Mouse (Mus musculus): Measurements from ENCODE around the gene Sox30. TPM values are rescaled to one million over a fixed set of nuclear protein-coding genes. Genes with fewer than 3 reads are reported as not detected.

Gene Sox30
- polyA plus RNA-seq, 1 experiment = 0.04 TPM

- Histone ChIP-seq H3K36me3 (ENCODE audit: control insufficient read depth, insufficient read depth, low read length) (no peaks in the 10 kb centered on the region), H3K27ac (ENCODE audit: insufficient read depth, low read length) (no peak overlapping the region), H3K4me1 (ENCODE audit: control insufficient read depth, insufficient read depth, insufficient read length) (no peaks in the 10 kb centered on the region), H3K27me3 (ENCODE audit: control insufficient read depth, insufficient read depth, low read length) (peaks cover 1% of the 10 kb centered on the region; the same call in 1 of the 2 replicates), H3K4me3 (ENCODE audit: extremely low read depth, insufficient read depth, insufficient read length) (no peak overlapping the region)
- DNase-seq (ENCODE audit: low read depth in 1 of 2, low spot score in 2 of 2) = no peak
- TF ChIP-seq POLR2A (IDR thresholded peaks at IDR 0.05; ENCODE audit: low read depth, low read length) = no peak
- TF ChIP-seq CTCF (IDR thresholded peaks at IDR 0.05; ENCODE audit: extremely low read depth, insufficient read depth, insufficient read length, insufficient replicate concordance) = no peak
- 25% methylated on average over 16 of the region's 16 CpGs for WGBS
Measured at GRCm38 (mm10) chr11:45991604-45992003, 11.5 kb downstream of the Sox30 start.

DNA sequence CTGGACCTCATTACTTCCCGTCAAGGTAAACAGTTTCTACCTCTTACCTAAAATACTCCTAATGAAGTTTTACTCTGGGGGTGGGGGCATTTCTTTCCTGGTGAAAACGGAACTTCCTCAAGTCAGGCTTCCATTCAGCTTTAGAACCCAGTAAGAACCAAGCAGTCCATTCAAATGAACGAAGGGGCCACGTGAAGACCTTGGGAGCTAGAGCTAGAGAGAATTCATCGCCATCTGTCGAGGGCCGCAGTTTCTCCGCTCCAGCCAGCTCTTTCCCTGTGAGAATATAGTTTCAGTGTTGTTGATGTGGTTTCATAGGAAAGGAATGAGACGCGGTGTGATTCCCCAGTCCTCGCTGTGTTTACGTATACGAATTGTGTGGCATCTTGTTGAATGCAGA, 12.0 kb downstream of the Sox30 start:
- Histone ChIP-seq H3K27ac (ENCODE audit: insufficient read depth, low read length) (no peak overlapping the region), H3K27me3 (ENCODE audit: control insufficient read depth, insufficient read depth, low read length) (peaks cover 1% of the 10 kb centered on the region; the same call in 1 of the 2 replicates), H3K36me3 (ENCODE audit: control insufficient read depth, insufficient read depth, low read length) (no peaks in the 10 kb centered on the region), H3K4me3 (ENCODE audit: extremely low read depth, insufficient read depth, insufficient read length) (no peak overlapping the region), H3K4me1 (ENCODE audit: control insufficient read depth, insufficient read depth, insufficient read length) (no peaks in the 10 kb centered on the region)
- TF ChIP-seq POLR2A (IDR thresholded peaks at IDR 0.05; ENCODE audit: low read depth, low read length) = no peak
- TF ChIP-seq CTCF (IDR thresholded peaks at IDR 0.05; ENCODE audit: extremely low read depth, insufficient read depth, insufficient read length, insufficient replicate concordance) = no peak
- WGBS = 62% methylated on average over 13 of the region's 13 CpGs
- DNase-seq (ENCODE audit: low read depth in 1 of 2, low spot score in 2 of 2) = no peak

DNA sequence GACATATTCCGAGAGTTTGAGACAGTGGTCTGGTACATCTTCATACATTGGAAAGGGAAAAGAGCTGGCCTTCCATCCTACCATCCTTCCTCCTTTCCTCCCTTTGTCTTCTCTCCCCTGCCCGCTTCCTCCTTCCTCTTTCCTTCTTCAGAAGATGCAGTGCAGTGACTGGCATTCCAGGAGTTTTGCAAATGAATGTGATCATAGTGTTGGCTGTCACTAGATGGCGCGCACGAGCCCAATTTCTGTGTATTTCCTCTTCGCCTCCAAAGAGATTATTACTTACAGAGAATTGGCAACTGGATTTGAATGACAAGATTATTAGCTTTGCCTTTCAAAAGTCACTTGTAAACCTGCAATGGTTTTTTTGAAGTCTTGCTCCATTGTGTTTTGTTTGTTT, 36.0 kb downstream of the Sox30 start:
- WGBS = 23% methylated on average over 6 of the region's 6 CpGs
- Histone ChIP-seq H3K27me3 (ENCODE audit: control insufficient read depth, insufficient read depth, low read length) (no peaks in the 10 kb centered on the region), H3K4me3 (ENCODE audit: extremely low read depth, insufficient read depth, insufficient read length) (no peak overlapping the region), H3K27ac (ENCODE audit: insufficient read depth, low read length) (no peak overlapping the region), H3K4me1 (ENCODE audit: control insufficient read depth, insufficient read depth, insufficient read length) (no peaks in the 10 kb centered on the region), H3K36me3 (ENCODE audit: control insufficient read depth, insufficient read depth, low read length) (no peaks in the 10 kb centered on the region)
- DNase-seq (ENCODE audit: low read depth in 1 of 2, low spot score in 2 of 2) = peak; percentile 3 to 52
- TF ChIP-seq CTCF (IDR thresholded peaks at IDR 0.05; ENCODE audit: extremely low read depth, insufficient read depth, insufficient read length, insufficient replicate concordance) (peak; percentile 46; the same call in 1 of the 2 replicates), POLR2A (IDR thresholded peaks at IDR 0.05; ENCODE audit: low read depth, low read length) (no peak)

GRCm38 (mm10) chr11:46020246-46020645, 40.1 kb downstream of the Sox30 start:
- WGBS = 76% methylated on average over 1 of the region's 1 CpGs
- H3K4me3 ChIP-seq (ENCODE audit: extremely low read depth, insufficient read depth, insufficient read length) = no peak overlapping the region
- no peaks in the 10 kb centered on the region for H3K4me1 ChIP-seq (ENCODE audit: control insufficient read depth, insufficient read depth, insufficient read length)

DNA sequence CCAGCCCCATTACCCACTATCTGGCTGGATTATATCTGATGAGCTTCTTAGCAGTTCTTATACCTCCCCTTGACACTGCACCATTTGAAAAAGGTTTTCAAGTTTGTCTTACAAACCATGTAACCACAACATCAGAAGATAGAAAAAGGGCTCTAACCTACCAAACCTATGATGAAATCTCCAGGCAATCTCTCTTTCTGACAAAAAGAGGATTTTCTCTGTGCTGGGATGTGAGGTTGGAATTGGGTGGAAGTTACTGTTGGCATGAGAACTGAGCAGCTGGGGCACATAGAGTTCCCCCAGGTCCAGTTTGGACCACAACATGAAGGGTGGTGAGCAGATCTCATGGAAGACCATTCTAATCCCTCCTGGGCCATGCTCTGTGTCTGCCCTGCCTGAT, 41.7 kb downstream of the Sox30 start:
- H3K4me3 ChIP-seq (ENCODE audit: extremely low read depth, insufficient read depth, insufficient read length) = no peak overlapping the region

More at GRCm38 (mm10) chr11:46020246-46020645, 40.1 kb downstream of the Sox30 start:
- Histone ChIP-seq H3K36me3 (ENCODE audit: control insufficient read depth, insufficient read depth, low read length) (no peaks in the 10 kb centered on the region), H3K27ac (ENCODE audit: insufficient read depth, low read length) (no peak overlapping the region), H3K27me3 (ENCODE audit: control insufficient read depth, insufficient read depth, low read length) (no peaks in the 10 kb centered on the region)
- TF ChIP-seq POLR2A (IDR thresholded peaks at IDR 0.05; ENCODE audit: low read depth, low read length) (no peak), CTCF (IDR thresholded peaks at IDR 0.05; ENCODE audit: extremely low read depth, insufficient read depth, insufficient read length, insufficient replicate concordance) (no peak)
- no peak for DNase-seq (ENCODE audit: low read depth in 1 of 2, low spot score in 2 of 2)

GRCm38 (mm10) chr11:46022983-46023382, 42.9 kb downstream of the Sox30 start:
- no peak overlapping the region for H3K27ac ChIP-seq (ENCODE audit: insufficient read depth, low read length)
- TF ChIP-seq POLR2A (IDR thresholded peaks at IDR 0.05; ENCODE audit: low read depth, low read length) (no peak), CTCF (IDR thresholded peaks at IDR 0.05; ENCODE audit: extremely low read depth, insufficient read depth, insufficient read length, insufficient replicate concordance) (no peak)
- H3K4me3 ChIP-seq (ENCODE audit: extremely low read depth, insufficient read depth, insufficient read length) = no peak overlapping the region
- no peaks in the 10 kb centered on the region for H3K36me3 ChIP-seq (ENCODE audit: control insufficient read depth, insufficient read depth, low read length)
- no peaks in the 10 kb centered on the region for H3K27me3 ChIP-seq (ENCODE audit: control insufficient read depth, insufficient read depth, low read length)
- 49% methylated on average over 6 of the region's 6 CpGs for WGBS
- DNase-seq (ENCODE audit: low read depth in 1 of 2, low spot score in 2 of 2) = no peak
- no peaks in the 10 kb centered on the region for H3K4me1 ChIP-seq (ENCODE audit: control insufficient read depth, insufficient read depth, insufficient read length)

More for the DNA sequence above, 41.7 kb downstream of the Sox30 start:
- Histone ChIP-seq H3K4me1 (ENCODE audit: control insufficient read depth, insufficient read depth, insufficient read length) (no peaks in the 10 kb centered on the region), H3K36me3 (ENCODE audit: control insufficient read depth, insufficient read depth, low read length) (no peaks in the 10 kb centered on the region), H3K27me3 (ENCODE audit: control insufficient read depth, insufficient read depth, low read length) (no peaks in the 10 kb centered on the region), H3K27ac (ENCODE audit: insufficient read depth, low read length) (no peak overlapping the region)
- no peak for DNase-seq (ENCODE audit: low read depth in 1 of 2, low spot score in 2 of 2)
- TF ChIP-seq POLR2A (IDR thresholded peaks at IDR 0.05; ENCODE audit: low read depth, low read length) (no peak), CTCF (IDR thresholded peaks at IDR 0.05; ENCODE audit: extremely low read depth, insufficient read depth, insufficient read length, insufficient replicate concordance) (no peak)

- Histone ChIP-seq H3K4me3 (ENCODE audit: extremely low read depth, insufficient read depth, insufficient read length) (no peak overlapping the region), H3K36me3 (ENCODE audit: control insufficient read depth, insufficient read depth, low read length) (no peaks in the 10 kb centered on the region), H3K4me1 (ENCODE audit: control insufficient read depth, insufficient read depth, insufficient read length) (no peaks in the 10 kb centered on the region), H3K27me3 (ENCODE audit: control insufficient read depth, insufficient read depth, low read length) (no peaks in the 10 kb centered on the region), H3K27ac (ENCODE audit: insufficient read depth, low read length) (no peak overlapping the region)
- WGBS = 86% methylated on average over 7 of the region's 7 CpGs
- TF ChIP-seq POLR2A (IDR thresholded peaks at IDR 0.05; ENCODE audit: low read depth, low read length) (no peak), CTCF (IDR thresholded peaks at IDR 0.05; ENCODE audit: extremely low read depth, insufficient read depth, insufficient read length, insufficient replicate concordance) (no peak)
- DNase-seq (ENCODE audit: low read depth in 1 of 2, low spot score in 2 of 2) = no peak
Measured at GRCm38 (mm10) chr11:46025962-46026392, 45.9 kb downstream of the Sox30 start.

Data from spleen, adult 2 months (tissue).